Mouse (Mus musculus) forebrain, embryonic 14.5 days (tissue): ENCODE measurements at regions not wholly inside any gene's neighbourhood (a gene's known extent, or its start where the extent isn't known, plus 50 kb on each side); places are given as distances from the start of the nearest gene placed in this dataset.

Source experiments
- ATAC-seq: fragments of 200-750 bp; cut with Nextera tagmentation; 2 replicates; pipeline ENCODE4 v1.8.0; 2017; ENCODE audit warnings: mild to moderate bottlenecking, moderate library complexity
- DNase-seq: peaks from one replicate; pipeline ENCODE4 v3.0.0-alpha.2; 2015; ENCODE audit warnings: low spot score
- H3K27ac ChIP-seq: fragments of 300-500 bp; sonication (generic); 2 replicates; pipeline ENCODE4 v1.5.1; 2014; ENCODE audit warnings: low read depth, mild to moderate bottlenecking, control low read depth, low read length, moderate library complexity
- H3K27me3 ChIP-seq: fragments of 300-500 bp; sonication (generic); replicated peaks from 2 replicates; pipeline ENCODE4 v1.6.1; 2014; ENCODE audit warnings: low read length, control low read depth, mixed read lengths; ENCODE audit not compliant: control insufficient read depth, insufficient read depth
- H3K36me3 ChIP-seq: fragments of 300-500 bp; sonication (generic); 2 replicates; pipeline ENCODE4 v1.6.1; 2014; ENCODE audit warnings: low read length, control low read depth; ENCODE audit not compliant: control insufficient read depth, insufficient read depth
- H3K4me1 ChIP-seq: fragments of 300-500 bp; sonication (generic); 2 replicates; pipeline ENCODE4 v1.6.1; 2014; ENCODE audit warnings: antibody characterized with exemption, low read length, control low read depth; ENCODE audit not compliant: control insufficient read depth, insufficient read depth
- H3K4me2 ChIP-seq: fragments of 300-500 bp; sonication (generic); 2 replicates; pipeline ENCODE4 v1.6.1; 2014; ENCODE audit warnings: mild to moderate bottlenecking, control low read depth, low read length
- H3K4me3 ChIP-seq: fragments of 300-500 bp; sonication (generic); 2 replicates; pipeline ENCODE4 v1.5.1; 2014; ENCODE audit warnings: low read depth, low read length, control low read depth
- H3K9ac ChIP-seq: fragments of 300-500 bp; sonication (generic); 2 replicates; pipeline ENCODE4 v1.6.1; 2014; ENCODE audit warnings: mild to moderate bottlenecking, low read length, control low read depth, moderate library complexity
- H3K9me3 ChIP-seq: fragments of 300-500 bp; sonication (generic); replicated peaks from 2 replicates; pipeline ENCODE4 v1.6.1; 2016; ENCODE audit warnings: low read length, control low read depth, mixed read lengths; ENCODE audit not compliant: control insufficient read depth
- WGBS: fragments of 180-500 bp; shearing (Covaris S2); extraction: QIAGEN DNeasy Blood & Tissue Kit; methylation state at CpG from one replicate; pipeline ENCODE4 v1.1.7; 2014; 5-methylcytosine and 5-hydroxymethylcytosine counted together

DNA sequence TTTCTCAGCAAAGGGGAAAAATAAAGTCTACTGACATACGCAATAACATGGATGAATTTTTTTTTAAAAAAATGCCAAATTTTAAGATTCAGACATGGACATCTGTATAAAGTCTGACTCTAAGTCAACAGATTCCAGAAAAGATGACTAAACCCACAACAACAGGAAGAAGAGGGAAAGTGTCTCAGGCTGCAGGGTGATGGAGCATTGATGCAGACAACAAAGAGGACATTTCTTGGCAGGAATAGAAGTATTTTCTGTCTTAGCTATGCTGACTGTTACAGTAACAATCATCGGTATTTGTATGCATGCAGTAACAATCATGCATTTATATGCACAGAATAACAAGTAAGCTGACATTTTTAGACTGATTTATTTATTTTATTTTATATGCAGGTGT lies 139.5 kb downstream of the S1pr1 start:
- DNase-seq = no peak
- Histone ChIP-seq H3K4me3 (no peak overlapping the region), H3K4me1 (peaks cover 3% of the 10 kb centered on the region; the same call in 1 of the 2 replicates), H3K9ac (no peak overlapping the region), H3K9me3 (no peaks in the 10 kb centered on the region), H3K36me3 (no peaks in the 10 kb centered on the region), H3K27ac (no peak overlapping the region), H3K27me3 (no peaks in the 10 kb centered on the region), H3K4me2 (no peak overlapping the region)
- no peak for ATAC-seq
- WGBS = 92% methylated on average over 2 of the region's 2 CpGs

DNA sequence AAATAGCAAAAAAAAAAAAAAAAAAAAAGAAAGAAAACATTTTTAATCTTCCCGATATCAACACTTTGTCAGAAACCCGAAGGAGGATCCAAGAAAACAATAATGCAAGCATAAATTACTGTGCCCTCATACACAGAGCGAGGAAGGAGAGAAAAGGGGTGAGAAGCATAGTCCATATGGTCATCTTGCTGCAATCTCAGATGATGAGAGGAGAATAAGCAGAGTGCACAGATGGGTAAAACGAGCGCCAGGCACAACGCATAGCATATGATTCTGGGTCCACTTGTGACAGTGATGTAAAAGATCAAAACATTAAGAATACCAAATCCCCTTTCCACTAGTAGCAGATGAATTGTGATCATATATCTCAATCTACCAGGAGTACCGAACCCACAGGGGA lies 152.1 kb downstream of the S1pr1 start:
- ATAC-seq (peak; percentile 79; the same call in 1 of the 2 replicates), DNase-seq (peak; percentile 39)
- no peak overlapping the region for H3K27ac ChIP-seq
- no peak overlapping the region for H3K9ac ChIP-seq
- no peaks in the 10 kb centered on the region for H3K36me3 ChIP-seq
- no peaks in the 10 kb centered on the region for H3K4me1 ChIP-seq
- 62% methylated on average over 7 of the region's 7 CpGs for WGBS
- H3K4me2 ChIP-seq = no peak overlapping the region
- no peaks in the 10 kb centered on the region for H3K27me3 ChIP-seq
- H3K4me3 ChIP-seq = no peak overlapping the region
- H3K9me3 ChIP-seq = no peaks in the 10 kb centered on the region

- H3K9ac ChIP-seq = no peak overlapping the region
- no peaks in the 10 kb centered on the region for H3K9me3 ChIP-seq
- H3K36me3 ChIP-seq = no peaks in the 10 kb centered on the region
- H3K4me2 ChIP-seq = no peak overlapping the region
- H3K27ac ChIP-seq = no peak overlapping the region
- ATAC-seq (no peak), DNase-seq (no peak)
- no peaks in the 10 kb centered on the region for H3K27me3 ChIP-seq
- no peaks in the 10 kb centered on the region for H3K4me1 ChIP-seq
- 86% methylated on average over 10 of the region's 10 CpGs for WGBS
- no peak overlapping the region for H3K4me3 ChIP-seq
Observed at GRCm38 (mm10) chr3:115554809-115555708, 159.8 kb downstream of the S1pr1 start.

- Histone ChIP-seq H3K4me2 (no peak overlapping the region), H3K9me3 (no peaks in the 10 kb centered on the region), H3K4me1 (no peaks in the 10 kb centered on the region), H3K4me3 (no peak overlapping the region), H3K9ac (no peak overlapping the region), H3K27me3 (no peaks in the 10 kb centered on the region), H3K27ac (no peak overlapping the region), H3K36me3 (no peaks in the 10 kb centered on the region)
- WGBS = 68% methylated on average over 10 of the region's 10 CpGs
- ATAC-seq = no peak; the same call in 1 of the 2 replicates
- DNase-seq = peak; percentile 27
Observed at GRCm38 (mm10) chr3:115553848-115554515, 160.9 kb downstream of the S1pr1 start.

DNA sequence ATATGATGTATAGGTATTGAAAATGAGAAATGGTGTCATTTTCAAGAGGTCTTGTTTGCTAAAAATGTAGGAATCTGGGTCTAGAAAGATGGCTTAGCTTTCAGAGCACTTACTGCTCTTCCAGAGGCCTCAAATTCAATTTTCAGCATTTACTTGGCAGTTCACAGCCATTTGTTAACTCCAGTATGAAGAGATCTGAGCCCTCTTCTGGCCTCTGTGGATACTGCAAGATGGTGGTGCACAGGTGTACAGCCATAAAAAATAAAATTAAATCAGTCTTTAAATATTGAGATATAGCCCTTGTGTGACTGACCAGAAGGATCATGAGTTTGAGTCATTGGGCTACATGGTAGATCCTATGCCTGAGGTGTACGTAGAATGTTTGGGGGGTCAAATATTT lies 173.1 kb downstream of the S1pr1 start:
- Histone ChIP-seq H3K4me3 (no peak overlapping the region), H3K4me2 (no peak overlapping the region), H3K27me3 (no peaks in the 10 kb centered on the region), H3K27ac (no peak overlapping the region), H3K9ac (no peak overlapping the region), H3K4me1 (no peaks in the 10 kb centered on the region), H3K9me3 (no peaks in the 10 kb centered on the region), H3K36me3 (no peaks in the 10 kb centered on the region)
- peak; percentile 69 for DNase-seq
- ATAC-seq = peak; percentile 63; the same call in 1 of the 2 replicates
- 90% methylated on average over 1 of the region's 1 CpGs for WGBS

DNA sequence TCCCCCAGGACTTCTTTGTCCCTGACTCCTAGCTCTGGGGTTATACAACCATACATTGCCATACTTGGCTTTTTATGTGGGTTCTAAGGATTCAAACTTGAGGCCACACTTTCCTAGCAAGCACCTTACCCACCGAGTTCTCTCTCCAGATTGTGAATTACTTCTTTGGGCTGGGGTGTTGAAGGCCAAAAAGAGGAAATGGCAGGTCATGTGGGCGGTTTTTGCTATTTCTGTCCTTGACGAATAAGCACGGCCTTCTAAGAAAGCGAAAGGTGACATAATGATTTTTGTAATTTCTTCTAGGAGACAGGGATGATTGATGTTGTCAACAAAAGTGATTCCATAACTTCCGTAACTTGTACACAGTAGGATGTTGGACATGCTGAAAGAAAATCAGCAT lies 176.5 kb downstream of the S1pr1 start:
- no peak overlapping the region for H3K4me2 ChIP-seq
- 89% methylated on average over 6 of the region's 6 CpGs for WGBS
- no peaks in the 10 kb centered on the region for H3K4me1 ChIP-seq

DNA sequence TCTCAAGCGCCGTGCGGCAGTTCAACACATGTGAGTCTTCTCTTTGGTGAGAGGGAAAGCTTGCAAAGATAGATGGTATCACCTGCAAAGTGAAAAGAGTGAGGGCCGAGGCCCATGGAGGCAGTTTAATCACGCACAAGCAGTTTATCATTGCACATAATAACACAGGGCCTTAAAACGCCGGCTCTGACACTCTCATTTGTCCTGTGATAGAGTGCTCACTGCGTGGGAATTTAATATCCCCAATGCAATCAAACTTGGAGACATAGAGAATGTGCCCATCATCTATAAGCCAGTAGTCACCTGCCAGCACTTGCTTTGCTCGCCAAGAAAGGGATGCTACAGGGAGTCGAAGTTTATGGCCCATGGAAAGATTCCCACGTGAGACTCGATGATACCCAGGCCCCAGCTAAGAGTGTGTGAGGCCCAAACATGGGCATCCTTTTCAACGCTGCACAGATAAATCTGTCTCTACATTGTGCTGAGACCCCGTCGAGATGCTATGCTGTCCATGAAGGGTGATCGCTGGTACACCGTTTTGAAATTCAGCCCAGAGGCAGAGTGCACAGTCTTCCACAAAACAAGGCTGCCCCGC lies 182.6 kb downstream of the S1pr1 start:
- Histone ChIP-seq H3K27ac (no peak overlapping the region), H3K4me3 (no peak overlapping the region), H3K9me3 (no peaks in the 10 kb centered on the region), H3K36me3 (no peaks in the 10 kb centered on the region), H3K27me3 (no peaks in the 10 kb centered on the region), H3K9ac (no peak overlapping the region), H3K4me1 (no peaks in the 10 kb centered on the region), H3K4me2 (no peak overlapping the region)
- ATAC-seq (no peak), DNase-seq (no peak)
- WGBS = 92% methylated on average over 18 of the region's 18 CpGs

More for the DNA sequence above, 176.5 kb downstream of the S1pr1 start:
- H3K27me3 ChIP-seq = no peaks in the 10 kb centered on the region
- no peaks in the 10 kb centered on the region for H3K36me3 ChIP-seq
- H3K27ac ChIP-seq = no peak overlapping the region
- H3K4me3 ChIP-seq = no peak overlapping the region
- no peak overlapping the region for H3K9ac ChIP-seq
- no peak for DNase-seq
- H3K9me3 ChIP-seq = no peaks in the 10 kb centered on the region
- no peak for ATAC-seq

DNA sequence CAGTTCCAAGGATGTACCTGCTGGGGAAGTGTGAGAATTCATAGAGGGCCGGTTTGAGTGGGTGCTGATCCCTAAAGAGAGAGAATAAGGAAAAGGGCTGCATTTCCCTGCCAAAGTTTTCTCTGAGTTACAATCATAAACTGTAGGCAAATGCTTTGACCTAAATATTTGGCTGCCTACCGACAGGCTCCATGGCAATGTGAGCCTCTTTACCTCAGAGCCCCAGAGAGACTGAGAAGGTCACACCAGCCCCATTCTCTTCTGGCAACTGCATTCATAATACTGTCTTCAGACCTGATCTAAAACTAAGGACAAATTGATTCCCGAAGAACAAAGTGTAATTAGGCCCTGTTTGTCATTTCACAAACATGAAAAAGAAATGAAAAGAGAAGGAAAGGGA lies 184.4 kb downstream of the S1pr1 start:
- Histone ChIP-seq H3K4me3 (no peak overlapping the region), H3K4me2 (no peak overlapping the region), H3K4me1 (no peaks in the 10 kb centered on the region), H3K27me3 (no peaks in the 10 kb centered on the region), H3K27ac (no peak overlapping the region), H3K9ac (no peak overlapping the region), H3K36me3 (no peaks in the 10 kb centered on the region), H3K9me3 (no peaks in the 10 kb centered on the region)
- ATAC-seq (no peak), DNase-seq (no peak)
- WGBS = 73% methylated on average over 3 of the region's 3 CpGs

DNA sequence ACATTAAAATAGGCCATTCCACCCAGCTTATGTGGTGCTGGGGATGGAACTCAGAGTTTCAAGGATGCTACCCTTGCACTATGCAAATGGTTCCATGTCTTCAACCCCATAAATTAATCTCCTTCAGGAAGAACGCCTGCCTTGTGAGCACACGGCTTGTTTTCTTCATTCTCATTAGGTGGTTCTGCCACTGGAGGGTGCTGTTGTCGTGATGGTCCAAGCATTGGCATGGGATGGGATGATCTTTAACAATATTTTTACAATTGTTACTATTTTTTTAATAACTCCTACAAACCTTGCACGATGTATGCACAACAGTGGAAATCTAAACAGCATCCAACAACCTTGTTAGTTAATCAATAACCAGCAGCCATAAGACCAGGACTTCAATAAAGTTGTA lies 185.0 kb downstream of the S1pr1 start:
- no peaks in the 10 kb centered on the region for H3K9me3 ChIP-seq
- H3K36me3 ChIP-seq = no peaks in the 10 kb centered on the region
- no peak overlapping the region for H3K9ac ChIP-seq
- H3K27me3 ChIP-seq = no peaks in the 10 kb centered on the region
- no peak overlapping the region for H3K4me2 ChIP-seq
- no peak overlapping the region for H3K27ac ChIP-seq
- H3K4me3 ChIP-seq = no peak overlapping the region
- H3K4me1 ChIP-seq = no peaks in the 10 kb centered on the region
- no peak for ATAC-seq
- no peak for DNase-seq
- WGBS = 54% methylated on average over 4 of the region's 4 CpGs
